Mouse (Mus musculus) inflammation-experienced regulatory T-cells (primary cell): Measurements from ENCODE around the gene Nisch. TPM values are rescaled to one million over a fixed set of nuclear protein-coding genes. Genes with fewer than 3 reads are reported as not detected.

Experiments
- polyA plus RNA-seq, 2 experiments: library from polyadenylated mRNA; unstranded; fragments of 100-300 nt; shearing (Covaris generic); gene quantifications; one replicate each; pipeline ENCODE4 v1.2.1; 2017

Nisch gene
- polyA plus RNA-seq, result 100 to 1,000 TPM; 193 to 206 TPM

DNA sequence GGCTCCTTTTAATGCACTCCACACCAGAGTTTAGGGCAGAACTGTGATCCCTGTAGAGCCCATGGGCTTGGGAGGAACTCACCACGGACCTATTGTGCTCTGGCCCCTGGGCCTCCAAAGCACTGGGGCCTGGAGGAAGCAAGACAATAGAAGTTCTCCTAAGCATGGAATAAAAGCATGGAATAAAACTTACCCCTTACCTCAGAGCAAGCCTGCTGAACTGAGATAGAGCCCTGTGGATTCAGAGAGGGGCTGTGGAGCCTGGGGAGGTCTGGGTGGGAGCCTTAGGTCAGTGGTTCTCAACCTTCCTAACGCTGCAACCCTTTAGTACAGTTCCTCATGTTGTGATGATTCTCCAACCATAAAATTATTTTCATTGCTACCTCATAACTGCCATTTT lies at the start of gene Nisch:
TSS of gene Nisch (minus strand) at position 101 of the 400 bp plus-strand sequence.

GRCm38 (mm10) chr14:31251084-31251604 lies 34.4 kb upstream of the Nisch start, which contains the start of the genes Phf7 and Bap1:
TSS of gene Phf7 (minus strand) at chr14:31251317.
TSS of gene Bap1 (plus strand) at chr14:31251450.

DNA sequence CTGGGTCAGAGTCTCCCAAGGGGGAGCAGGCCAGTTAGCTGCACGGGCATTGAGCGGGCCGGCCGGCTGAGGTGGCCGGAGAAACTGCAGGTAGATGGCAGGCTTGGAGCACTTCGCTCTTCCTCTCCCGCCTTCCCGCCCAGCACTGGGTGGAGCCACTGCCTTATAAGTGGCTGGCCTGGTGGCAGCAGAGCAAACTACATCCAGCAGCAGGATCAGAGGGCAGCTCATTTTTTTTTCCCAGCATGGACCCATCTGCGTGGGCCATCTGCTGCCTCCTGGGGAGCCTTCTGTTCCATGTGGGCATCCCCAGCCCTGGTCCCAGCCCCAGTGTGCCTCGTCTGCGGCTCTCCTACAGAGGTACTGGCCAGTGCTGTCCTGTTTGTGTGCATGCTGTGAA lies 920 bp upstream of the Nisch start, which contains the start of gene Sema3g:
TSS of gene Sema3g (plus strand) at position 195 of the 400 bp plus-strand sequence.

DNA sequence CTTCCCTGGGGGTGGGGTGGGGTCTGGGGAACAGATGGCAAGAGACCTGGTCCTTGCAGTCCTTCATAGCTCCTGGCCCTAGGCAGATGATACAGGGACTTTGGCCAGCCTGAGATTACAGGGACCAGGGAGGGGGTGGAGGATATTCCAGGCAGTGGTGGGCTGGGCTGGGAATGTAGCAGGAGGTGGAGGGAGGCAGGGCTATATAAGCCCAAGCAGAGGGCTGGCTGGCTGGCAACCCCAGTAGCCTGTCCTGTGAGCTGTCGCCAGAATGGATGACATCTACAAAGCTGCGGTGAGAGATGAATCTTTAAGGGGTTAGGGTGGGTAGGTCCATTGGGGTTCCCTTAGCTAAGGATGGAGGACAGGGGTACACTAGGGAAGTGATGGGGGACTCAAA lies 8.7 kb downstream of the Nisch start, which contains the start of gene Tnnc1:
TSS of gene Tnnc1 (plus strand) at position 229 of the 400 bp plus-strand sequence.

DNA sequence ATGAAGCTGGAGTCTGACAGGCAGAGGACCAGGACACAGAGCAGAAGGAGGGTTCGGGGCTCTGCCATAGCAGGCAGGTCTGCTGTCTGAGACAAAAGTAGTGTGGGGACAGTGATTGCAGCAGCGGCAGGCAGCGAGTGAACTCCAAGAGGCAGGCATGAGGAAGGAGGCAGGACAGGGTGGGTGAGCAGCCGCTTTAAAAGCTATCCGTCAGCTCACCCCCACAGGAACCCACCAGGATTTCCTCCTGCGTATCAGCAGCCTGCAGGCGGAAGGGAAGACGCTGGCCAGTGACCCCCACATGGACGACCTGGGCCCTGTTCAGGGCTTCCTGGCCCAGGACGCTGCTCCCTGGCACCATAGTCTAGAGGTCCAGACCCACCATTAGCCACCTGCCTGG lies 48.3 kb downstream of the Nisch start, which contains the start of gene Stab1:
TSS of gene Stab1 (minus strand) at position 217 of the 400 bp plus-strand sequence.

DNA sequence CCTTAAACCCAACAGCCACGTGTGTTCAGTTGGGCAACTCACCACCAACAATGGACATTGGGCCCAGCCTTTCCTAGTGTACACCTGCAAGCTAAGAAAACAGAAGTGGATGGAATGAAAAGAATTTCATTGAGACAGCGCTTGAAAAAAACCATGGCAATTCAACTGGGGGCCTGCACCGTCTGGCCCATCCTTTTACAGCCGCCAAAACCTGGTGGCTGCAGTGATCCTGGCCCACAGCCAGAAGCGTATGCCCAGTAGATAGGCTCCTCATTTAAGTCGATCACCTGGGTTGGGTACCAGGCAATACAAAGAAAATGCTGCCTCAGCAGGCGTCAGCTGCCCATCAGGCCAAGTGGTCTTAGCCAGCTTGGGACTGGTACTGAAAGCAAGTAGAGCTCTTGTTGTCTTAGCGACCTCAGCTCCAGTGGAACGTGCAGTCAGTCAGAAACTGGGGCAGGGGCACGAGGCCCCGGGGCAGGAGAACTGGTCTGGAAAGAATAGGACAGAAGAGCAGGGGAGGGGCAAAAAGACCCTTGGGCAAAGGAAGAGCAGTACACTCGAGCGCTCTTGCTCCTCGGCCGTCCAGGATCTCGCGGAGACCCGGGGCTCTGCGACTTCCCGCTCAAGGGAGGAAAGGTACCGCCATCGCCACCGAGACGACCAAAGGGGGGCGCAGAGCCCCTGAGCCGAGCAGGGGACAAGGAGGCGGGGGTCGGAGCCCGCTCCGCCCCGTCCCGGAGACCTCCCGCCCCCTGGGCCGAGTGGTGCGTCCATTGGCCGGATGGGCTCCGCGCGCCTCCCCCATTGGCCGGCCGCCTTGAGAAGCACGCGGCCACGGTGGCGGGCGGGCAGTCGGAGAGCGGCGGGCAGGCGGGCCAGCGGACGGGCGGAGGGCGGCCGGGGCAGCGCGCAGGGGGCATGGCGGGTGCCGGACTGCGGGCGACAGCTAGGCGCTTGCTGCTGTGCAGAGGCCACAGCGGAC lies 86.2 kb downstream of the Nisch start, which contains the start of gene Nt5dc2:
TSS of gene Nt5dc2 (plus strand) at position 818 of the 985 bp plus-strand sequence.

DNA sequence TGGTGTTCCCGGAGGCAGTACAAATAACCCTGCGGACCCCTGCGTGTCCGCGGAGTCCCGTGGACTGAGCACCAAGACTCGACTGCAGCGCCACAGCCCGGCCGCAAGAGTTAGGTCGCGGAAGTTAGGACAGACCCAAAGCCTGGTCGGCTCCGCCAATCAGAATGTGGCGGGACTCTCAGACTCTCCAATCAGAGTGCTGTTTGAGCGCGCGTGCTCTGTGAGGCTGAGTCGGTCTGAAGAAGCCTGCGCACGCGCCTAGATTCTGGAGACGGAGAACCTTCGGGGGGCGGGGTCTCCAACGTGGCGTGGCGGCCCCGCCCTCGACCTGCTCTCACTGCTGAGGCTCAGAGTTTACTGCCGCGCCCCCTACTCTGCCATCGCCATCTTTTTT lies 87.9 kb downstream of the Nisch start, which contains the start of gene Smim4:
TSS of gene Smim4 (minus strand) at position 131 of the 394 bp plus-strand sequence.

Other genes starting within 250 kb of the Nisch start
- gene Glt8d1, start 215.5 kb downstream of the Nisch start, polyA plus RNA-seq, result 10 to 100 TPM; 16.4 to 17.5 TPM
- 100 to 1,000 TPM; 228 to 275 TPM for gene Spcs1, start 215.3 kb downstream of the Nisch start, polyA plus RNA-seq
- gene Pbrm1, start 197.8 kb downstream of the Nisch start, polyA plus RNA-seq, result 100 to 1,000 TPM; 125 to 150 TPM
- 10 to 100 TPM; 77.7 to 91.1 TPM for gene Gnl3, start 197.8 kb downstream of the Nisch start, polyA plus RNA-seq
- 10 to 100 TPM; 48.3 to 72.8 TPM for gene Smim4, start 88.0 kb downstream of the Nisch start, polyA plus RNA-seq
- 1 to 10 TPM in 1 of 2 experiments, under 1 TPM in 1; 0.99 to 2.0 TPM for gene Nt5dc2, start 85.9 kb downstream of the Nisch start, polyA plus RNA-seq
- 1 to 10 TPM; 2.9 to 5.7 TPM for gene Stab1, start 48.3 kb downstream of the Nisch start, polyA plus RNA-seq
- gene Tnnc1, start 8.6 kb downstream of the Nisch start, polyA plus RNA-seq, result under 1 TPM in 1 of 2 experiments, not detected in 1; 0.43 TPM
- not detected for gene Sema3g, start 914 bp upstream of the Nisch start, polyA plus RNA-seq
- 10 to 100 TPM; 12.6 to 16.0 TPM for gene Phf7, start 34.4 kb upstream of the Nisch start, polyA plus RNA-seq
- 10 to 100 TPM; 72.0 to 89.0 TPM for gene Bap1, start 34.5 kb upstream of the Nisch start, polyA plus RNA-seq
- under 1 TPM; 0.08 to 0.43 TPM for gene Dnah1, start 107.0 kb upstream of the Nisch start, polyA plus RNA-seq
- gene Capn7, start 119.7 kb upstream of the Nisch start, polyA plus RNA-seq, result 10 to 100 TPM; 52.6 to 63.5 TPM
- gene Sh3bp5, start 219.1 kb upstream of the Nisch start, polyA plus RNA-seq, result 10 to 100 TPM; 54.3 to 55.3 TPM